Mouse (Mus musculus): Measurements from ENCODE around the gene Ndufv1.
"Not testable (repeated sequence)": the region's sequence is repeated elsewhere in the genome, so short reads cannot be mapped to it uniquely, and the experiment has no call there.

Ndufv1 gene

GRCm38 (mm10) chr19:4041500-4041899 lies 28.9 kb upstream of the Ndufv1 start:
- DNase-seq: not testable (repeated sequence)

DNA sequence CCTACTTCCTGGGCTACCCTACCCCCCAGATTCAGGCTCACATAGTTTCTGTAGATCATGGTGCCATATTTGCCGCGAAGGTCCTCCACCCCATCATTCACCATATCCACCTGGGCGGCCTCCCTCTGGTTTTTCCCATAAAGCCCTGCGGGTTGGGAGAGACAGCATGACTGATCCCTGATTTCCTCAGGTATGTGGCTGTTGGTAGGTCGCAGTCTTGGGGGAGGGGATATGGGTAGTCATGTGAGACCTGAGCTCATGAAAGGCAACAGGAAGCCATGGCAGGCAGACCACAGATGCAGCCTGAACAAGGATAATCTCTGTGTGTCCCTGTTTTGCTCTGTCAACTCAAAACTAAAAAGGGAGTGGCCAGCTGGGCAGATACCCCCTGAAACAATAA lies 28.3 kb upstream of the Ndufv1 start:
- DNase-seq: not testable (repeated sequence)

DNA sequence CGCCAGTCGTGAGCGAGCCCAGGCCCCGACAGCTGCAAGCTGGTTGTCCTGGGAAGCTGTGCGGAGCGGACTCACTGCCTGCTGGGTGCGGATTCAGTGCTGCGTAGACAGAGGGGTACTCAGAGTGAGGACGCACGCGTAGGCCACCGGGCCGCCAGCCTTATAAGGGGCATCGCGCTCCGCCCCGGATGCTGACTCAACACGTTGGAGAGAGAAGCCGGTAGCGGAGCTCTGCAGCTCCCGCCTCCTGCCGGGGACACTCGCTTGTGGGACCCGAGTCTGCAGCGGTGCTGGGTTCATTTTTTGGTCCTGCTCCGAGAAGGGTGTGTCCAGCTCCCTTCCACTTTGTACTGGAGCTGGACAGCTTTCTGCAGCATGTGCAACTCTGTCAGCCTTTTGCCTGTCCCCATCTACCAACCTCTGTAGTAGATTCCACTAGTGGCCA lies 25.2 kb upstream of the Ndufv1 start, which contains the start of gene Gstp1:
TSS of gene Gstp1 (minus strand) at position 198 of the 445 bp plus-strand sequence.
- peak; percentile 90 for DNase-seq

GRCm38 (mm10) chr19:4037154-4037787 lies 24.7 kb upstream of the Ndufv1 start:
- not testable (repeated sequence) for DNase-seq

DNA sequence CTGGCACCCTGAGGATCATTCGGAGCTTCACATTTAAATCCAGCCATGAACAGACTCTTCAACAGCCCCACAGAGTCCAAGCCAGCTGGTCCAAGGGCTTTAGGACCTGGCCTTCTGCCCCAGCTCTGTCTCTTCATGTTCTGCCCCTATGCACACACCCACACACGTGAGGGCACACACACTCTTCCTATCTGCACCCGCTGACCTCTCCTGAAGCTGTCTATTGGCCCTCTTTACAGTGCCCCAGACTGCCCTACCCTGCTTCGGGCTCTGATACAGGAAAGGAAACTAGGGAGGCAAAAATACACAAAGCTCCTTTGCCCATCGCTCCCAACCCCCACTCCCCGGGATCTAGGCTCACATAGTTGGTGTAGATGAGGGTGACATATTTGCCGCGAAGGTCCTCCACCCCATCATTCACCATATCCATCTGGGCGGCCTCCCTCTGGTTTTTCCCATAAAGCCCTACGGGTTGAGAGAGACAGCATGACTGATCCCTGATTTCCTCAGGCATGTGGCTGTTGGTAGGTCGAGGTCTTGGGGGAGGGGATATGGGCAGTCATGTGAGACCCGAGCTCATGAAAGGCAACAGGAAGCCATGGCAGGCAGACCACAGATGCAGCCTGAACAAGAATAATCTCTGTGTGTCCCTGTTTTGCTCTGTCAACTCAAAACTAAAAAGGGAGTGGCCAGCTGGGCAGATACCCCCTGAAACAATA lies 23.9 kb upstream of the Ndufv1 start:
- no peak for DNase-seq

DNA sequence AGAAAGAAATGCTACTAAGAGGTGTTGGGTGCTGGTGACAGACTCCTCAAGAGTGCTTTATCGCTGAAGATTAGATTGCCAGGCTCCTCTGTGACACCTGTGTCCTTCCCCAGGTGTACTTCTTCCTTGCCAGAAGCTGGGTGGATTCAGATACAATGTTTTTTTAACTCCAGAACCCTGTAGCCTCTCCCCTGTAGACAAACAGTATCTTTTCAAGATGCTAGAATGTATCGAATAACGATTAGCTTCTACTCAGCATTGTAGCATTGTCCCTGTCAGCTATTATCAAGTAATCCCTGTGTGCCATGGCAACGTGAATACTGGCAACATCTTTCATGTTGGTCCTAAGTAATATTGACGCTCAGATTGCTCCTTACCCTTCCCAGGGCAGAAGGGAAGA lies 21.1 kb upstream of the Ndufv1 start:
- no peak for DNase-seq

GRCm38 (mm10) chr19:4033298-4033697 lies 20.7 kb upstream of the Ndufv1 start:
- peak; percentile 30 for DNase-seq

DNA sequence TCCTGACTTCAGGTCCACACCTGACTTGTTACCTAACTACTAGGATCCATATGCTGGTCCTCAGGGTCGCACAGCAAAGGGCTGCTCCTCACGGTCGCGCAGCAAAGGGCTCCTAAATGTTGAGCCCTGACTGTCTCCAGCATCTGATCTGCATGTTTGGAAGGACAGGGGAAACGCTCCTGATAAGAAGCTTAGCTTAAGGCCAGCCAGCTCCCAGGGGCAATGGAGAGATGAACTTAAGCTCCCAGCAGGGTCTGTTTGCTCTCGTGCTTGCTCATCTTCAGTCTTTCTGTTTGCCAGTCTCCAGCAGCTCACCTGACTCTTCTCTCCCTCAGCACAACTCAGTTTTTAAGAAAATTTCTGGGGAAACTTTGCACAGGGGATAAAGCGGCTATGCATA lies 20.1 kb upstream of the Ndufv1 start:
- no peak for DNase-seq

GRCm38 (mm10) chr19:4027576-4027975 lies 15.0 kb upstream of the Ndufv1 start:
- no peak for DNase-seq

DNA sequence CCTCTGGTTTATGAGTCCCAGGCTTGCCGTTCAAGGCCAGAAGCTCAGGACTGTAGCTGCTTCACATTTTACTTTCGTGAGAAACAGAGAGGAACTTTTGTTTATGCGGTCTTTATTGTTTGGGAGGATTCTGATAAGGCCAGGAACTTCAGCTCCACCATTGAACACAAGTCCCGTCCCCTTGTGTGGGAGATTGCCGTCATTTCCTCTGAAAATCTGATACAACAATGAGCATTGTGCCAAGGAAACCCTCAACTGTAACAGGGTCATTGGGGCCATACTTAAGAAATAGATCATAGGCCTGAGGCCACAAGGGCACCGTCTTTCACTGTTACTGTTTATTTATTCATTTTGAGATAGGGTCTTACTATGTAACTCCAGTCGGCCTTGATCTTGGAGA lies 10.6 kb upstream of the Ndufv1 start:
- DNase-seq: no peak

DNA sequence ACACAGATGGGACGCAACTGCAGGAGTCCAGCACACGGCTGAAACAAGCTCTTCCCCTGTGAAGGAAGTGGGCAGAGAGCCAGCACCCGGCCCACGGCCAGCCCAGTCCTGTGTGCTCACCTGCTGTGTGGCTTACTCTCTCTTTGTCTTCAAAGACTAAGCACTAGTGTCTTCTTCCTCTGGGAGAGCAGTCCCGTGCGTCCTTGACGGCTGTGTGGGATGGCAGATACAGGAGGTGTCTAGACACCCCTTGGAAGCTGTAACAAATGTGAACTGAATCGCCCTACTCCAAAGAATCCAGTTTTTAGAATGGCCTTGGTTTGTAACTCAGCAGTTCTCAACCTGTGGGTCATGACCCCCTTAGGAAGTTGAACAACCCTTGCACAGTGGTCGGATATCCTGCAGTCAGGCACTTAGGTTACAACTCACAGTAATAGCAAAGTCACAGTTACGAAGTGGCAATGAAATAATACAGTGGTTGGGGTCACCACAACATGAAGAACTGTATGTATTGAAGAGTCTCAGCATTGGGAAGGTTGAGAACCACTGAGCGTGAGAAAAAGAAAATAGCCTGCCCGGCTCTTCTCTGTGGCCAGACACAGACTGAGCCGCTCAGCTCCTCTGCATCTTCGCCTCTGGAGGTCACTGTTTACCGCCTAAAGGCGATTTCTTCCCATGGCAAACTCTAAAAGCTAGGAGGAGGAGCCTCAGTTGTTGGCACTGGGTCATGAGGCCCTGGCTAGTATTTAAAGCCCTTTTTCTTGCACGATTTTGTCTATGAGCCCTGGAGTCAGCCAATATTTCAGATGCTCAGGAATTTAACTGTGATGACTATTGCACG lies 6.4 kb upstream of the Ndufv1 start:
- DNase-seq: peak; percentile 76

- no peak for DNase-seq
These were observed 5.4 kb upstream of the Ndufv1 start for GRCm38 (mm10) chr19:4017921-4018587.

- peak; percentile 64 for DNase-seq
These were observed 3.0 kb upstream of the Ndufv1 start for GRCm38 (mm10) chr19:4015635-4016034.

DNA sequence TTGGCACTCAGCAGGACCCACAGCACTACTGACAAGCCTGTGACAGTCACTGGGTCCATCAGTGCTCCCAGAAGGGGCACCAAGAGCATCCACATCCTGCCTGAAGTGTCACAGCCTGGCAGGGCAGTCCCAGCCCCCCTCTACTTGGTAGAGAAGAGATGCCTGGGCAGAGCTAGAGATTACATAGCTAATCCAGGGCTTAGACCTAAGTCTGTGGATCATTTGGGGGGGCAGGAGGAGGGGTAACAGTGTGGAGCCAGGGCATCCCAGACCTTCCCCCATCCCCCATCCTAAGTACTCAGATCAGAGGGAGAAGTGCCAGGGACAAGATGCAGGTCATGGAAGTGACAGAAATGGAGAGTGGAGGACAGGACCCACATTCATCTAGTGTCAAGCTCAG lies 2.2 kb upstream of the Ndufv1 start:
- DNase-seq: no peak

DNA sequence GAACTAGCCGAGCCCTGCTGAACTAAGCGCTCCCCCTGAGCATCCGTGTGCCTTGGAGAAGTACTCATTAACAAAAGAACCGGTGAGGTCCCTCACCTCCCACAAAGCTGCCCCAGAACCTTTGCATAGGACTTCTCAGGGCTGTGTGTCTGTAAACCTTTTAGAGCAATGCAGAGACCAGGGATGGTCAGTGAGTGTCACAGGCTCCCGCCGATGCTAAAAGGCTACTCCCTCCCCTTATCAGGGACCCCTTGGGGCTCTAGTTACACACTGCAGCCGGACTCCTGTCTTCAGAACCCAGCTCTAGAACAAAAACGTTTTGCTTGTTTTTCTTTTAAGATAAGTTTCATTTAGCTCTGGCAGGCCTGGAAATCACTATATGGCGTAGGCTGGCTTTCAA lies 460 bp upstream of the Ndufv1 start:
- peak; percentile 53 for DNase-seq

DNA sequence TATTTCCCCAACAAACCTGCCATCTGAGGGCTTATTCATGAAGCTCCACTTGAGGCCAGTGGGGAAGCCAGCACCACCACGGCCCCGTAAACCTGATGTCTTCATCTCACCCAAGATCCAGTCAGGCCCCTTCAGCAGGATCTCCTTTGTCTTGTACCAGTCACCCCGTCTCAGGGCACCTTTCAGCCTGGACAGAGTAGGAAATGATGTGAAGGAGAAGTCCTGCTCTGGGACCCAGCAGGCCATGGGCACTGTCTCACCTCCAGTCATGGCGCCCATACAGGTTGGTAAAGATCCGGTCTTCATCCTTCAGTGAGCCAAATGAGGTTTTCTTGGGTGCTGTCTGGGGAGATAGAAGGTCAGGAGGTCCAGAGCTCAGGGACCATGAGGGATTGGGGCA lies 1.5 kb downstream of the Ndufv1 start:
- DNase-seq: no peak

DNA sequence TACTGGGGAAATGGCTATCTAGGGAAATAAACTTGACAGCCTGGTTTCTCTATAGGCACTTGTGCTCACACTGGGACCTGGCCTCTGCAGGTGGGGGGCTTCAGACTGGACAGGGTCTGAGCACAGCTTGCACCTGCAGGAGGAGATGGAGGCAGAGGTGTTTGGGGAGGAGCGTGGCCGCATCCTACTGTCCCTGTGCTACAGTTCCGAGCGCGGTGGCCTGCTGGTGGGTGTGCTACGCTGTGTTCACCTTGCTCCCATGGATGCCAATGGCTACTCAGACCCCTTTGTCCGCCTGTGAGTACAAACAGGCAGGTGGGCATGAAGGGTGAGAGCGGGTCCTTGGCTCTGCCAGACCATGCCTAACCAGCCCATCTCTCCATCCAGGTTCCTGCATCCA lies 6.6 kb downstream of the Ndufv1 start:
- no peak for DNase-seq

DNA sequence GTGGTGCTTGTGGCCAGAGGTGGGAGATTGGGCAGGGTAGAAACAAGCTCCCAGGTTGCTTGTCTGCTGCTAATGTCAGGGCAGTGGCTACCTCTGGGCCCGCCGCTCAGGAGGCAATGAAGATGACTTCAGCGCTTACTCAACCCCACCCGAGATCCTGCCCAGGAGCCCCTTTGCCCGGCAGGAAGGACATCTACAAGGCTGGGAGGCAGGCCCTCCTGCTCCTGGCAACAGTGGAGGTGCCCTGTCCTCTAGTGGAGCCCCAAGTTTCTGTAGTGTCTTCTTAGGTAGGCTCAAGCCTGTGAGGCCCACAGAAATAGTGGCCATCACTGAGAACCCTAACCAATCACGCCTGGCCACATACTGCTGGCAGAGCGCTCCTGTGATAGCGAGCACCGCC lies 7.5 kb downstream of the Ndufv1 start:
- no peak for DNase-seq

DNA sequence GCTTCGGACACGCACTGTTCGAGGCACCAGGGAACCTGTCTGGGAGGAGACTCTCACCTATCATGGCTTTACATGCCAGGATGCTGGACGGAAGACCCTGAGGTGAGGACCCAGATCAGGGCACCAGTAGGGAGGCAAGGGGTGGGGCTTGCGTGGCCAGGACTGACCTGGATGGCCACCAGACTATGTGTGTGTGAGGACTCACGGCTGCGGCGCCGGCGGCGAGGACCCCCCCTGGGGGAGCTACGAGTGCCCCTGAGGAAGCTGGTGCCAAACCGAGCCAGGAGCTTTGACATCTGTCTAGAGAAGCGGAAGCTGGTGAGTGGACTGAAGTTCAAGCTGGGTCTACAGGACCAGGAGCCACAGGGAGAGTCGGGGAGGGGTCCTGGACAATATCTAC lies 8.3 kb downstream of the Ndufv1 start:
- DNase-seq: no peak

- DNase-seq: no peak
These were observed 9.0 kb downstream of the Ndufv1 start for GRCm38 (mm10) chr19:4003641-4004040.

- DNase-seq: no peak
These were observed 9.5 kb downstream of the Ndufv1 start, which contains the start of gene Doc2g for GRCm38 (mm10) chr19:4003112-4003511. TSS of gene Doc2g (plus strand) at chr19:4003313.

DNA sequence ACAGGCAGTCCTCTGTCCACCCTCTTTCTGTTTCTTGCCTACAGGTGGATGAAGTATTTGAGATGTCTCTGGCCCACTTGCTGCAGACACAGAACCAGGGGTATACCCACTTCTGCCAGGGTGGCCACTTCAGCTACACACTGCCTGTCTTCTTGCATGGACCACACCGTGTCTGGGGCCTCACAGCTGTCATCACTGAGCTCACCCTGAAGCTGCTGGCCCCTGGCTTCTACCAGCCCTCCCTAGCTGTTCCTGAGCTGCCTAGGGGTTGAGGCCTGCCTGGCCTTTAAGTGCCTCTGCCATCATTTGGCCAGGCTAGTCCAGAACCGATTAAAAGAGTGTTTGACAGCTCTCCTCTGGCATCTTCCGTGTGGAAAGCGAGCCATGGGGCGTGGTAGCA lies 10.9 kb downstream of the Ndufv1 start:
- DNase-seq: no peak

- peak; percentile 31 for DNase-seq
These were observed 11.6 kb downstream of the Ndufv1 start for GRCm38 (mm10) chr19:4000949-4001525.

All from liver (tissue).